Mouse (Mus musculus) frontal cortex, postnatal 10 days (tissue): ENCODE measurements around the gene Hagh.

Experiments
- DNase-seq, 2 experiments: peaks; one replicate each; pipeline ENCODE4 v3.0.0; 2022; ENCODE audit warnings: low spot score in 2 of 2, mixed read lengths in 1 of 2

The Hagh gene

GRCm38 (mm10) chr17:24886134-24886931 lies 46.4 kb downstream of the Hagh start, which contains the start of the genes Nubp2 and Spsb3:
TSS of gene Nubp2 (minus strand) at chr17:24886349.
TSS of gene Spsb3 (plus strand) at chr17:24886643.
- peak; percentile 97 to 99 for DNase-seq

- no peak for DNase-seq
Observed at GRCm38 (mm10) chr17:24886932-24887271, 47.0 kb downstream of the Hagh start.

GRCm38 (mm10) chr17:24887291-24888080 lies 47.5 kb downstream of the Hagh start:
- no peak for DNase-seq

GRCm38 (mm10) chr17:24888862-24889261 lies 48.9 kb downstream of the Hagh start:
- no peak for DNase-seq

GRCm38 (mm10) chr17:24890151-24891092 lies 50.5 kb downstream of the Hagh start:
- DNase-seq: no peak

- no peak for DNase-seq
Observed at GRCm38 (mm10) chr17:24891321-24891720, 51.4 kb downstream of the Hagh start.

- DNase-seq: no peak
Observed at GRCm38 (mm10) chr17:24892785-24893184, 52.8 kb downstream of the Hagh start.

GRCm38 (mm10) chr17:24893276-24893675 lies 53.3 kb downstream of the Hagh start:
- DNase-seq: no peak

GRCm38 (mm10) chr17:24894061-24894994 lies 54.4 kb downstream of the Hagh start:
- DNase-seq: no peak

GRCm38 (mm10) chr17:24894995-24895547 lies 55.1 kb downstream of the Hagh start, which contains the start of the genes Eme2 and Mrps34:
TSS of gene Eme2 (minus strand) at chr17:24895087.
TSS of gene Mrps34 (plus strand) at chr17:24895116.
- DNase-seq: peak; percentile 76 to 81

- no peak for DNase-seq
Observed at GRCm38 (mm10) chr17:24895571-24896240, 55.8 kb downstream of the Hagh start.

- DNase-seq: peak in 1 of 2 experiments; percentile 74
Observed at GRCm38 (mm10) chr17:24896241-24896992, 56.5 kb downstream of the Hagh start, which contains the start of gene Nme3. TSS of gene Nme3 (plus strand) at chr17:24896500.

GRCm38 (mm10) chr17:24896993-24897269 lies 57.0 kb downstream of the Hagh start:
- DNase-seq: no peak

- peak in 1 of 2 experiments; percentile 18 for DNase-seq
Observed at GRCm38 (mm10) chr17:24897600-24897999, 57.7 kb downstream of the Hagh start.

GRCm38 (mm10) chr17:24898041-24898854 lies 58.3 kb downstream of the Hagh start:
- no peak for DNase-seq

- no peak for DNase-seq
Observed at GRCm38 (mm10) chr17:24899153-24899552, 59.2 kb downstream of the Hagh start.

GRCm38 (mm10) chr17:24900014-24900413 lies 60.1 kb downstream of the Hagh start:
- no peak for DNase-seq

- DNase-seq: no peak
Observed at GRCm38 (mm10) chr17:24902124-24902523, 62.2 kb downstream of the Hagh start.
